Mouse (Mus musculus) midbrain, embryonic 16.5 days (tissue): ENCODE measurements around the gene Nlrp9a. TPM values are rescaled to one million over a fixed set of nuclear protein-coding genes. Genes with fewer than 3 reads are reported as not detected.
"Not testable (repeated sequence)": the region's sequence is repeated elsewhere in the genome, so short reads cannot be mapped to it uniquely, and the experiment has no call there.

Experiments used
- ATAC-seq: fragments of 200-750 bp; cut with Nextera tagmentation; 2 replicates; pipeline ENCODE4 v1.8.0; 2017; ENCODE audit warnings: moderate TSS enrichment
- H3K27ac ChIP-seq: fragments of 300-500 bp; sonication (generic); 2 replicates; pipeline ENCODE4 v1.5.1; 2014; ENCODE audit warnings: mild to moderate bottlenecking, low read length, mixed read lengths
- H3K27me3 ChIP-seq: fragments of 300-500 bp; sonication (generic); 2 replicates; pipeline ENCODE4 v1.6.1; 2014; ENCODE audit warnings: low read depth, low read length, mixed read lengths; ENCODE audit not compliant: control insufficient read depth, insufficient read depth
- H3K36me3 ChIP-seq: fragments of 300-500 bp; sonication (generic); 2 replicates; pipeline ENCODE4 v1.6.1; 2014; ENCODE audit warnings: mild to moderate bottlenecking, low read length, moderate library complexity, mixed read lengths; ENCODE audit not compliant: control insufficient read depth, insufficient read depth
- H3K4me1 ChIP-seq: fragments of 300-500 bp; sonication (generic); 2 replicates; pipeline ENCODE4 v1.6.1; 2014; ENCODE audit warnings: mild to moderate bottlenecking, low read length, mixed read lengths; ENCODE audit not compliant: control insufficient read depth, insufficient read depth
- H3K4me2 ChIP-seq: fragments of 300-500 bp; sonication (generic); 2 replicates; pipeline ENCODE4 v1.6.1; 2014; ENCODE audit warnings: mild to moderate bottlenecking, low read length, mixed read lengths
- H3K4me3 ChIP-seq: fragments of 300-500 bp; sonication (generic); 2 replicates; pipeline ENCODE4 v1.5.1; 2014; ENCODE audit warnings: low read depth, mild to moderate bottlenecking, low read length, moderate library complexity, mixed read lengths
- H3K9ac ChIP-seq: fragments of 300-500 bp; sonication (generic); 2 replicates; pipeline ENCODE4 v1.6.1; 2014; ENCODE audit warnings: low read depth, low read length, mixed read lengths
- H3K9me3 ChIP-seq: fragments of 300-500 bp; sonication (generic); replicated peaks from 2 replicates; pipeline ENCODE4 v1.6.1; 2014; ENCODE audit warnings: mild to moderate bottlenecking, low read length, mixed read lengths; ENCODE audit not compliant: control insufficient read depth, poor library complexity, severe bottlenecking
- WGBS: fragments of 180-500 bp; shearing (Covaris S2); extraction: QIAGEN DNeasy Blood & Tissue Kit; methylation state at CpG from one replicate; pipeline ENCODE4 v1.1.7; 2014; 5-methylcytosine and 5-hydroxymethylcytosine counted together
- microRNA-seq: library from miRNA; unstranded; fragments of <30 nt; microRNA quantifications from one replicate; pipeline ENCODE4, GENCODE M21; 2017
- polyA plus RNA-seq: library from polyadenylated mRNA; unstranded; fragments of >200 nt; fragmentation: Nextera tagmentation; extraction: Ambion mirVana; gene quantifications from 2 replicates; pipeline ENCODE4 v1.2.1, GENCODE M21; 2015

Gene Nlrp9a
- not detected in 2 replicates for polyA plus RNA-seq

DNA sequence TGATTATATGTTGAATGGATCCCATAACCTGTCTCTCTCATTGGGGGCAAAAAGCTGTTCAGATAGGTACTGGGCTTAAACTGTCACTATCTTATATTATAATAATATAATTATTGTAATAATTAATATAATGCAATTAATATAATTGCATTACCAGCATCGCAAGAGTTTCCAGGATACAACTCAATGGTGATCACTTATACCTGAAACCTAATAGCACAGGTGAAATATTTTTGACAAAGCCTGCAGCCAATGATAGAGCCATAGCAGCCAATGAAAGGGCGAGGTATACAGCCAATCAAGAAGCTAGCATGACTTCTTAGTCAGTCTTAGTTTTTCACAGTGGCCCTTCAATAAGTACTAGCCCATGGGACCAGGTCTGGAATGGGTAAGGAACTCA is at the start of gene Nlrp9a:
Gene Nlrp9a (plus strand): TSS at position 301 of the 400 bp plus-strand sequence.
- H3K9ac ChIP-seq, H3K9me3 ChIP-seq, H3K27ac ChIP-seq, H3K4me2 ChIP-seq, H3K4me3 ChIP-seq, ATAC-seq, H3K36me3 ChIP-seq, H3K4me1 ChIP-seq, H3K27me3 ChIP-seq: not testable (repeated sequence)
- WGBS = 65% methylated on average over 2 of the region's 2 CpGs

- not testable (repeated sequence) for H3K4me1 ChIP-seq, ATAC-seq, H3K9me3 ChIP-seq, H3K4me3 ChIP-seq, H3K9ac ChIP-seq, H3K27ac ChIP-seq, H3K4me2 ChIP-seq, H3K36me3 ChIP-seq, H3K27me3 ChIP-seq
- 83% methylated on average over 18 of the region's 18 CpGs for WGBS
Observed at GRCm38 (mm10) chr7:26489514-26489913, 45.3 kb upstream of the Nlrp9a start.

GRCm38 (mm10) chr7:26589077-26589476 is 54.3 kb downstream of the Nlrp9a start:
- no peak overlapping the region for H3K9ac ChIP-seq
- H3K27ac ChIP-seq = no peak overlapping the region
- no peaks in the 10 kb centered on the region for H3K4me1 ChIP-seq
- H3K4me3 ChIP-seq = no peak overlapping the region
- no peaks in the 10 kb centered on the region for H3K9me3 ChIP-seq
- H3K4me2 ChIP-seq = no peak overlapping the region
- no peaks in the 10 kb centered on the region for H3K36me3 ChIP-seq
- no peaks in the 10 kb centered on the region for H3K27me3 ChIP-seq
- no peak for ATAC-seq

GRCm38 (mm10) chr7:26589774-26590173 is 55.0 kb downstream of the Nlrp9a start:
- H3K27me3 ChIP-seq = no peaks in the 10 kb centered on the region
- H3K4me2 ChIP-seq = no peak overlapping the region
- H3K9me3 ChIP-seq = no peaks in the 10 kb centered on the region
- no peak overlapping the region for H3K27ac ChIP-seq
- no peak overlapping the region for H3K9ac ChIP-seq
- no peak for ATAC-seq
- H3K36me3 ChIP-seq = no peaks in the 10 kb centered on the region
- no peak overlapping the region for H3K4me3 ChIP-seq
- 86% methylated on average over 1 of the region's 1 CpGs for WGBS
- no peaks in the 10 kb centered on the region for H3K4me1 ChIP-seq

- WGBS = 81% methylated on average over 1 of the region's 1 CpGs
- H3K9ac ChIP-seq, H3K27ac ChIP-seq, H3K9me3 ChIP-seq, H3K4me3 ChIP-seq, ATAC-seq, H3K36me3 ChIP-seq, H3K4me1 ChIP-seq, H3K4me2 ChIP-seq, H3K27me3 ChIP-seq: not testable (repeated sequence)
Observed at GRCm38 (mm10) chr7:26618364-26618763, 83.5 kb downstream of the Nlrp9a start, which contains the start of gene Vmn1r185. Gene Vmn1r185 (minus strand): TSS chr7:26618464.

Small RNA genes lying within 50 kb of the gene (microRNA-seq; reads per million reads assigned to microRNA genes)
- gene Gm25947 = not detected

Other genes with a start within 250 kb of the Nlrp9a start
- not detected in 2 replicates for gene Cyp2a4, start 227.9 kb upstream of the Nlrp9a start, polyA plus RNA-seq
- gene Nlrp9c, start 131.3 kb upstream of the Nlrp9a start, polyA plus RNA-seq = not detected in 2 replicates
- gene Nlrp4a, start 99.9 kb upstream of the Nlrp9a start, polyA plus RNA-seq = not detected in 2 replicates
- not detected in 2 replicates for gene Vmn1r185, start 83.4 kb downstream of the Nlrp9a start, polyA plus RNA-seq
- gene Cyp2b23, start 151.4 kb downstream of the Nlrp9a start, polyA plus RNA-seq = not detected in 2 replicates
- 0.93 and 1.0 TPM in 2 replicates for gene Cyp2b19, start 222.1 kb downstream of the Nlrp9a start, polyA plus RNA-seq